Mouse (Mus musculus): ENCODE measurements around the gene Tesmin. TPM values are rescaled to one million over a fixed set of nuclear protein-coding genes. Genes with fewer than 3 reads are reported as not detected.

The Tesmin gene
- total and polyA plus RNA-seq, 3 experiments: 0.08 to 0.19 (median 0.17) TPM

GRCm38 (mm10) chr19:3357620-3358019, 31.0 kb upstream of the Tesmin start:
- in situ Hi-C loops (cut with MboI; ENCODE audit: low pct_ligation_motif_present, low pct_unique_long_range_greater_than_20kb, low sequenced_read_pairs): no loop called here
- no peak overlapping the region for H3K4me2 ChIP-seq (ENCODE audit: insufficient read depth, low read depth, poor library complexity, severe bottlenecking)
- peaks cover 3 to 6% of the 10 kb centered on the region in 2 experiments; a peak in 3 of 4 replicates for H3K4me1 ChIP-seq (ENCODE audit: control insufficient read depth in 1 of 2, insufficient read depth in 2 of 2)
- dilution Hi-C loops (cut with MboI; ENCODE audit: extremely low pct_ligation_motif_present, extremely low pct_unique_long_range_greater_than_20kb, low sequenced_read_pairs): no loop called here
- no peak overlapping the region for H3K9ac ChIP-seq (ENCODE audit: insufficient read depth, low read depth)
- H3K9me3 ChIP-seq (replicated peaks; ENCODE audit: low read length): no peaks in the 10 kb centered on the region
- no peaks in the 10 kb centered on the region for H3K79me2 ChIP-seq (replicated peaks; ENCODE audit: control insufficient read depth, extremely low read depth, insufficient read depth, poor library complexity, severe bottlenecking)
- peak; percentile 21 for DNase-seq (ENCODE audit: extremely low read depth)
- H3K4me3 ChIP-seq (replicated peaks in 1 of 3; ENCODE audit: low read depth in 2 of 3, low read length in 2 of 3, poor library complexity in 1 of 3): no peak overlapping the region
- peaks cover 2 to 3% of the 10 kb centered on the region in 2 experiments for H3K36me3 ChIP-seq (replicated peaks in 1 of 2; ENCODE audit: control insufficient read depth in 1 of 2, insufficient read depth in 1 of 2, low read length in 1 of 2)
- H3K27me3 ChIP-seq (replicated peaks): no peaks in the 10 kb centered on the region
- H3K27ac ChIP-seq (ENCODE audit: insufficient read depth, low read depth): no peak overlapping the region
- no peak for TF ChIP-seq HCFC1 (IDR thresholded peaks at IDR 0.05; ENCODE audit: low read depth, low read length)
- peak in 1 of 2 experiments; percentile 76; a peak in 2 of 4 replicates for TF ChIP-seq CTCF (conservative IDR thresholded peaks at IDR 0.05 in 1 of 2, IDR thresholded peaks at IDR 0.05 in 1 of 2; ENCODE audit: low read depth in 2 of 2, low read length in 2 of 2)
- no peak for TF ChIP-seq ETS1 (conservative IDR thresholded peaks at IDR 0.05; ENCODE audit: low read depth, low read length)
- no peak for TF ChIP-seq MAFK (IDR thresholded peaks at IDR 0.05; ENCODE audit: insufficient replicate concordance, low read length)
- no peak for TF ChIP-seq USF2 (conservative IDR thresholded peaks at IDR 0.05; ENCODE audit: low read depth, low read length)
- TF ChIP-seq ZC3H11A (IDR thresholded peaks at IDR 0.05; ENCODE audit: low read depth, low read length): no peak
- peak; percentile 14 for TF ChIP-seq RAD21 (IDR thresholded peaks at IDR 0.05; ENCODE audit: low read depth, low read length)
- no peak for TF ChIP-seq ZMIZ1 (IDR thresholded peaks at IDR 0.05; ENCODE audit: low read depth, low read length)
- no peak for TF ChIP-seq POLR2AphosphoS2 (IDR thresholded peaks at IDR 0.05; ENCODE audit: low read depth, low read length)
- no peak for TF ChIP-seq PAX5 (IDR thresholded peaks at IDR 0.05; ENCODE audit: low read length)
- no peak for TF ChIP-seq MXI1 (IDR thresholded peaks at IDR 0.05; ENCODE audit: low read depth, low read length)

GRCm38 (mm10) chr19:3359841-3360588, 28.6 kb upstream of the Tesmin start:
- dilution Hi-C loops (cut with MboI; ENCODE audit: extremely low pct_ligation_motif_present, extremely low pct_unique_long_range_greater_than_20kb, low sequenced_read_pairs): no loop called here
- H3K27ac ChIP-seq (ENCODE audit: insufficient read depth, low read depth): no peak overlapping the region
- H3K9me3 ChIP-seq (replicated peaks; ENCODE audit: low read length): no peaks in the 10 kb centered on the region
- H3K4me1 ChIP-seq (ENCODE audit: control insufficient read depth in 1 of 2, insufficient read depth in 2 of 2): peaks cover 3 to 10% of the 10 kb centered on the region in 2 experiments; a peak in 3 of 4 replicates
- peak; percentile 2 for DNase-seq (ENCODE audit: extremely low read depth)
- peaks cover 2 to 3% of the 10 kb centered on the region in 2 experiments for H3K36me3 ChIP-seq (replicated peaks in 1 of 2; ENCODE audit: control insufficient read depth in 1 of 2, insufficient read depth in 1 of 2, low read length in 1 of 2)
- no peak overlapping the region for H3K9ac ChIP-seq (ENCODE audit: insufficient read depth, low read depth)
- TF ChIP-seq CTCF (conservative IDR thresholded peaks at IDR 0.05 in 1 of 2, IDR thresholded peaks at IDR 0.05 in 1 of 2; ENCODE audit: low read depth in 2 of 2, low read length in 2 of 2) (no peak), MAZ (IDR thresholded peaks at IDR 0.05; ENCODE audit: low read depth, low read length) (no peak), CHD2 (IDR thresholded peaks at IDR 0.05; ENCODE audit: low read length) (no peak), POLR2AphosphoS2 (IDR thresholded peaks at IDR 0.05; ENCODE audit: low read depth, low read length) (no peak), HCFC1 (IDR thresholded peaks at IDR 0.05; ENCODE audit: low read depth, low read length) (no peak), USF1 (IDR thresholded peaks at IDR 0.05; ENCODE audit: low read depth, low read length) (no peak), ZKSCAN1 (IDR thresholded peaks at IDR 0.05; ENCODE audit: borderline replicate concordance, low read depth, low read length) (no peak), MAFK (IDR thresholded peaks at IDR 0.05; ENCODE audit: insufficient replicate concordance, low read length) (no peak), EP300 (IDR thresholded peaks at IDR 0.05; ENCODE audit: low read length) (no peak), NRF1 (IDR thresholded peaks at IDR 0.05; ENCODE audit: low read depth, low read length) (no peak), UBTF (IDR thresholded peaks at IDR 0.05; ENCODE audit: low read depth, low read length) (no peak), MAX (IDR thresholded peaks at IDR 0.05; ENCODE audit: low read length) (no peak)
- H3K79me2 ChIP-seq (replicated peaks; ENCODE audit: control insufficient read depth, extremely low read depth, insufficient read depth, poor library complexity, severe bottlenecking): no peaks in the 10 kb centered on the region
- in situ Hi-C loops (cut with MboI; ENCODE audit: low pct_ligation_motif_present, low pct_unique_long_range_greater_than_20kb, low sequenced_read_pairs): no loop called here
- H3K27me3 ChIP-seq (replicated peaks): no peaks in the 10 kb centered on the region
- no peak overlapping the region for H3K4me2 ChIP-seq (ENCODE audit: insufficient read depth, low read depth, poor library complexity, severe bottlenecking)
- H3K4me3 ChIP-seq (replicated peaks in 1 of 3; ENCODE audit: low read depth in 2 of 3, low read length in 2 of 3, poor library complexity in 1 of 3): no peak overlapping the region
